Mouse (Mus musculus) forebrain, embryonic 12.5 days (tissue): ENCODE data around the gene Cry1. TPM values are rescaled to one million over a fixed set of nuclear protein-coding genes. Genes with fewer than 3 reads are reported as not detected.

Experiments
- ATAC-seq: fragments of 200-750 bp; cut with Nextera tagmentation; 2 replicates; pipeline ENCODE4 v1.8.0; 2017; ENCODE audit warnings: moderate TSS enrichment; ENCODE audit not compliant: low FRiP score
- H3K27ac ChIP-seq: fragments of 300-500 bp; sonication (generic); 2 replicates; pipeline ENCODE4 v1.5.1; 2016; ENCODE audit warnings: mild to moderate bottlenecking
- H3K27me3 ChIP-seq: fragments of 300-500 bp; sonication (generic); 2 replicates; pipeline ENCODE4 v1.6.1; 2016; ENCODE audit warnings: mild to moderate bottlenecking
- H3K36me3 ChIP-seq: fragments of 300-500 bp; sonication (generic); replicated peaks from 2 replicates; pipeline ENCODE4 v1.6.1; 2016; ENCODE audit warnings: mild to moderate bottlenecking
- H3K4me1 ChIP-seq: fragments of 300-500 bp; sonication (generic); 2 replicates; pipeline ENCODE4 v1.6.1; 2016
- H3K4me2 ChIP-seq: fragments of 300-500 bp; sonication (generic); 2 replicates; pipeline ENCODE4 v1.6.1; 2016; ENCODE audit warnings: mild to moderate bottlenecking, moderate library complexity
- H3K4me3 ChIP-seq: fragments of 300-500 bp; sonication (generic); replicated peaks from 2 replicates; pipeline ENCODE4 v1.5.1; 2016; ENCODE audit warnings: mild to moderate bottlenecking
- H3K9ac ChIP-seq: fragments of 300-500 bp; sonication (generic); 2 replicates; pipeline ENCODE4 v1.6.1; 2016; ENCODE audit warnings: mild to moderate bottlenecking
- H3K9me3 ChIP-seq: fragments of 300-500 bp; sonication (generic); 2 replicates; pipeline ENCODE4 v1.6.1; 2016
- WGBS: fragments of 180-500 bp; shearing (Covaris S2); methylation state at CpG from one replicate; pipeline ENCODE4 v1.1.7; 2016; 5-methylcytosine and 5-hydroxymethylcytosine counted together
- polyA plus RNA-seq: library from polyadenylated mRNA; unstranded; fragments of >200 nt; fragmentation: Nextera tagmentation; extraction: Ambion mirVana; gene quantifications from 2 replicates; pipeline ENCODE4 v1.2.1, GENCODE M21; 2016

The Cry1 gene
- polyA plus RNA-seq, 1 experiment from 2014 or later: 37.4 TPM

DNA sequence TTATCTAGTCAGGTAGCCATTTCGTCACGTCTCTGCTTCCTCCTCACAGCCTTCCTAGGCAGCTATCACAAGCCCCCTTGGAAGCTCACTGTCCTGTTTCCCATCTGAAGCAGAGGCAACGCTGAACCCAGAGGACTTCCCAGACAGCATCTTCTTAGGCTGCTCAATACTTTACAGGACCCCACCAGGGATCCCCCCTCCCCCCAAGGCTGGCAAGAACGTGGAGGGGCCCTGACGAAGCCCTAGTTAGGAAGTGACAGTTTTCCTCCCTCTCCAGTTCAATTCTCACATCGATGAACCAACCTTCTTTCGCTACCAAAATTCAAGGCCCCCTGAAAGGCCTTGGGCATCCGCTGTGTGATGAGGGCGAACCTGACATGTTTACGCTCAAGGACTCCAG lies 83.0 kb downstream of the Cry1 start:
- Histone ChIP-seq H3K36me3 (no peaks in the 10 kb centered on the region), H3K9ac (peak overlapping the region; percentile 94), H3K27me3 (no peaks in the 10 kb centered on the region), H3K4me2 (peak overlapping the region; percentile 72), H3K27ac (peak overlapping the region; percentile 88), H3K9me3 (no peaks in the 10 kb centered on the region), H3K4me3 (peak overlapping the region; percentile 94), H3K4me1 (peaks cover 16% of the 10 kb centered on the region)
- 1% methylated on average over 10 of the region's 10 CpGs for WGBS
- peak; percentile 47; the same call in 1 of the 2 replicates for ATAC-seq

Other genes starting within 250 kb of the Cry1 start
- gene Fhl4, start 82.6 kb downstream of the Cry1 start, polyA plus RNA-seq: 1.3 and 2.0 TPM in 2 replicates
- 60.6 and 61.6 TPM in 2 replicates for gene Tmem263, start 82.4 kb downstream of the Cry1 start, polyA plus RNA-seq
- 26.1 and 30.0 TPM in 2 replicates for gene Mterf2, start 57.0 kb downstream of the Cry1 start, polyA plus RNA-seq
- gene Btbd11, start 201.8 kb upstream of the Cry1 start, polyA plus RNA-seq: 8.1 and 9.1 TPM in 2 replicates